Mouse (Mus musculus): Measurements from ENCODE around the gene Mob3b.

Mob3b gene

DNA sequence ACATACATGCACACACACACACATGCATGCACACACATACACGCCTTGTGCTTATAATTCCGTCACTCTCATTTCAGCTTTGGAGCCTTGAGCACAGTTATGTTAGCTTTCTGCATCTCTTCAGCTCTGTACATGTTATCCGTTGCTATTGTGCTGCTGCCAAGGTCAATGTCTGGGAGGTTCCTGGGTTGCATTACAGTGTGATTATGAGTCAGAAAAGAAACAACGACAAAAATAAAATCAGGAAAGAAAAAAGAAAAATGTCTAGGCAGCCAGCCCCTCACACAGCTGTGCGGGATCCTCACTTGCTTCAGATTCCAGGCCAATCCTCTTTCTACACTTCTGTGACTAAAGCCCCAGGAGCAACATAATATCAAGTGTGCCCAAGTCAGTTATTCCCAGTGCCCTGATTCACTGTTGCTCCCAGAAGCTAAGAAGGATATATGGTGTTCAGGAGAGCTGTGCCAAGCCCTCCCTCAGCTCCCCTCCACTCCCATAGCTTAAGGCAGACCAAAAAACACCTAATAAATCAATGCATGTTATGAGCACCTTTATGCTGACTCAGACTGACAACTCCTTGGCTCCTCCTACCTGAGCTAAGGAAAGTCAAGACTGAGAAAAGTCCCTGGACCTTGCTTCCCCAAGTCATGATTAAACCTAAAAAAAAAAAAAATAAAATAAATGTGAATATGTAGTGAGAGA lies 152.1 kb downstream of the Mob3b start:
- DNase-seq (ENCODE audit: low spot score in 2 of 2): no peak

DNA sequence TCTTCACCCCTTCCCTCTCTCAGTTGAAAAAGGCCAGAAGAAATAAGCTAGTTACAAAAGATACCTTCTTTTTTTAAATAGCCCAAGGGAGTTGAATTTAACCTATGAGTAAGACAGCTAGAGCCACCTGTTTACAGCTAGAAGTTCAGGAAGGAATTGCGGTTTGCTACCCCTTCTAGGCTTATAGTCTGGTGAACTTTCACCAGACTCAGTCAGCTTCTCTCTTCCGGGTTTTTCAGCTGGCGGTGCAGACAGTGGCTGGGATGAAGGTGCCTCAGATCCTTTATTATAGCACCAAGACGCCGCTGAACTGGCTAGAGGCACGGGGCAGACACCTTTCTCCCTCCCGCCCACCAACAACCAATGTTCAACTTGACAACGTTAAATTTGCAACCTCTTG lies 152.8 kb downstream of the Mob3b start:
- DNase-seq (ENCODE audit: low spot score in 2 of 2): no peak

DNA sequence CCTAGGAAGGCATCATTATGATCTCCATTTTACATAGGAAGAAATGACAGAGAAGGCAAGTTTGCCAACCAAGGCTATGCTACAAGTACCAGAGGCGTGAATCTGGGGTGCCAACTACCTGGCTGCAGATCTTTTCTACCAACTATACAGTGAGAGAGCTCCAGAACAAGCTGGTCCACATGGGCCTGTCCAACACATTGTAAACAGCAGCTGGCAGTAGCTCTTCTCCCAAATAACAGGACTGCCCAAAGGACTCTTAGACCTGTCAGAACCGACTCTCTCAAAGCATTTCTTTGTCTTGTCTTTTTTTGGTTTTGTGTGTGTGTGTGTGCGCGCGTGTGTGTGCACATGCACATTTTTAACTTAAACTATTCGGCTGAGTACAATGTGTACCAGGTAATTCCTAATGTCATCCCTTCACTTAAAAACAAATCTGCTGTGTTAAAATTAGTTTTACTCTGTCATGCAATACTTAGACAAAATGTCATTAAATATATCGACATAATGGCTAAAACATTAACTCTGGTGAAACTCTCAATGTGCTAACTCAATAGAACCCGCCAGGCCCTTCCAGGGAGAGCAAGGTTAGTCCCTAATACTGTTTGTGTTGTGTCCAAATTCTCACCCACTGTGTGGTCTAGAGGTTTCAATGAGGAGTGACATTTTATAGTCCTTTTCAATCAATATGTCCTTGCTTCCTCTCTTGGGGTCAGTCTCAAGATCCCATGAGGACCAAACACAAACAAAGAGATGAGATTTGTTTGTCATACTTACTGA lies 153.5 kb downstream of the Mob3b start:
- DNase-seq (ENCODE audit: low spot score in 2 of 2): no peak

DNA sequence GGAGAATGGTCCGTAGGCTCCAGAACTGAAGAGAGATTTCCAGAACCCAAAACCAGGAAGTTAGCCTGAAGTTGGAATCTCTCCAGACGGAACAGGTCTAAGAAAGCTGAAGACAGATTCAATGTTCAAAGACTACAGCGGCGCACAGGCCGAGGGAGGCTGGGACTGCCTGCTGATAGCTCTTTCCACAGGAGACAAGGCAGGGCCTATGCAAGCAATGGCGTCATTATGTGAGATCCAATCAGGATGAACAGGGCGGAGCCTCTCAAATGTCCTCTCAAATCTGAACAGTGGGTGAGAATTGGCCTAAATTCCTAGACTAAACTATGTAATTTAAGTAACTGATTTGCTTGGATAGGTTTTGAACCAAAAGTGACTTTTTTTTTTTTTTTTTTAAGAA lies 160.7 kb downstream of the Mob3b start:
- DNase-seq (ENCODE audit: low spot score in 2 of 2): no peak

DNA sequence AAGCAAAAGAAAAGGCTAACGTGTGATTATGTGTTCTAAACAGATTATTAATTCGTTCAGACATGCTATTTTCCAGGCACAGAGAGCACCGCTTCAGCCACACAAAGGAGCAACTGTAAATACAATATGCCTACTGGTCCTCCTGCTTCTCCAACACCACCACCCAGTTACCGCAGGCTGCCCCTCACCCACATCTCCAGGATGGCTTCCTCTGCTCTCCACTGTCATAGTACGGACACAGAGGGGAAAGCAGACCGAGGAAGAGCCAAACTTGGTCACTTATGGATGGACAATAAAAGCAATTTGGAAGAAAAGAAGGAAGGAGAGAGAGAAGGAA lies 163.7 kb downstream of the Mob3b start:
- no peak for DNase-seq (ENCODE audit: low spot score in 2 of 2)

GRCm38 (mm10) chr4:34992866-34993638 lies 164.2 kb downstream of the Mob3b start:
- DNase-seq (ENCODE audit: low spot score in 2 of 2): no peak

GRCm38 (mm10) chr4:34991891-34992865 lies 165.1 kb downstream of the Mob3b start:
- no peak for DNase-seq (ENCODE audit: low spot score in 2 of 2)

- DNase-seq (ENCODE audit: low spot score in 2 of 2): no peak
These were observed 166.2 kb downstream of the Mob3b start for GRCm38 (mm10) chr4:34991116-34991515.

DNA sequence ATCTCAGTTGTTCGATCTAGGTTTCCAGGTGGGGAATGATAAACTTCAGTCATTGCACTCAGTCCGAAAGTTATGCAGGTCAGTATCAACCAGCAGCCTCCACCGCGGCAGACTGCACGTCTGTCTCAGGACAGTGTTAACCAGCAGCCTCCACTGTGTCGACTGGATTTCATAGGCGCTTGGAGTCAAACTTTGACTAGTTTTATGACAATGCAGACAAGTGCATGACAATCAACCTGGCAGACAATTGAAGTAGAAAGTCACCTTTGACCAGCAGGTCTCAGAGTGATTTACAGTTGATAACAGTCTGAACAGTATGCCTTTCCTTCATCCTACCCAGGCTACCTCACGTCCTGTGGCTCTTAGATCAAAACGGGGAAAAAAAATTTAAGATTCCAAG lies 166.6 kb downstream of the Mob3b start:
- no peak for DNase-seq (ENCODE audit: low spot score in 2 of 2)

GRCm38 (mm10) chr4:34987568-34987967 lies 169.7 kb downstream of the Mob3b start:
- DNase-seq (ENCODE audit: low spot score in 2 of 2): no peak

- DNase-seq (ENCODE audit: low spot score in 2 of 2): no peak
These were observed 170.2 kb downstream of the Mob3b start for GRCm38 (mm10) chr4:34987109-34987508.

DNA sequence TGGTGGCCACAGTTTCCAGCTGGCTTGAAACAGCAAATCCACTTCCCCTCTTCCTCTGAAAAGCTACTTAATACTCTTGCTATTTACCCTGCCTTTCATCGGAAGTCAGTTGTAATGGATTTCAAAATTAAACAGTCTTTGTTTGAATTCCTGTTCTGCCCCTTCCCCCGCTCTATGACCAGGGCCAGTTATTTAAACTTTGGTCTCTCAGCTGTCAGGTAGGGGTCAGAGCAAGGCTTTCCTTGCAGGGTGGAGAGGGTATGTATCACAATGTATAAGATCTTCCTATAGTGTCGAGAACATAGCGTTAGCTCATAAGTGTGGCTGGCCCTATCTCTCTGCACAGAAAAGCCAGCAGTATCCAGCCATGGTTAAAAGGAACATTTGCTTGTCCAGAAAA lies 170.6 kb downstream of the Mob3b start:
- no peak for DNase-seq (ENCODE audit: low spot score in 2 of 2)

DNA sequence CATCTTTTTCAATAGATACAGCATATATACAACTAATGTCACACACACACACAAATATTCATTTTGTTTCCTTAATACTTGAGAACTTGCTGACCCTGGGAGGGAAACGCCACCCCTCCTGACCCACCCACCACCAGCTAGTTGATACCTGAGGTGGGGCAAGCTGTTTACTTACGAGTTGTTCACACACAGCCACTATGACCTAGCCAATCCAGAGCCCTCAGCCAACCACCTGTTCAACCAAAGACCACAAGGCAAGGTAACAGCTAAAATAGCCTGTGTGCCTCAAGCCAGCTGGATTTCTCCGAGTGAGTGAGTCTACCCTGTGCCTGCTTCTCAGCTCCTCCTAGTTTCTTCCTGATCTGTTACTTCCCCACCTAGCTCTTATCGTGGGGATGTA lies 172.9 kb downstream of the Mob3b start:
- DNase-seq (ENCODE audit: low spot score in 2 of 2): no peak

GRCm38 (mm10) chr4:34983511-34983910 lies 173.8 kb downstream of the Mob3b start:
- no peak for DNase-seq (ENCODE audit: low spot score in 2 of 2)

DNA sequence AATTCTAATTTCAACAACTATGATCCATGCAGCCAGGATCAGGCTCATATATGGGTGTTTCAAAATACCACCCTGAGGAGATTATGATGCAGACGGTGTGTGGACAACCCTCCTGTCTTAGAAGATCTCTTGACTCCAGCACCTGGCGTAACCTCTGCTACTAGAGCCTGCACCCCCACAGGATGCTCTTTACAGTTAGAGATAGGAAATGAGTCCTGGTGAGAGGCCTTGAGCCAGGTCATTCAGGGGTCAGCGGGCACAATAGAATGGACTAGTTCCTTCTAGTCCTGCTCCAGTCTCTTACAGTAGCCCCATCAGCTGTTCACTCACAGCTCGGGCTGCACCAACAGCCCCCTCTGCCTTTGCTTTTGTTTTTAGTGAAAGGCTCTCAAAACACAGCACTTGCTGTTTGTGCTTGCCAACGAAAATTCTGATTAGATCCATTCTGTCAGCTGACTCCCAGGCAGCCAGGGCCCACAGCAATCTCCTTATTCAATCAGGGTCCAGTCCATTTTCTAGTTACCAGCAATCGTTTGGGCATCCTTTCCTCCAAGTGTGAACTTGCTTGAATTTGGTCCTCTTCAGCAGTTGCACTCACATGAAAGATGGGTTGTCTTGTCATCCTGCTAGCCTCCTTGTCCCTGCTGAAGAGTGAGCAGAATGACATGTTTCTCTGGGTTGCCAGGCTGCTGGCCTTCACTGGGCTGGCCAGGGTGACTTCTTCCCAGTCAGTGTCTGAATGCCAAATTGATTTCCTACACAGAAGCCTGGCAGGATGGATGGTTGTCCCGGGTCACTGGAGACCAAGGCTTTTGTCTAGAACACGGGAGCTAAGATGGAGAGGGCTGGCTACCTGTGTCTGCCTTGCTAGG lies 175.7 kb downstream of the Mob3b start:
- DNase-seq (ENCODE audit: low spot score in 2 of 2): no peak

DNA sequence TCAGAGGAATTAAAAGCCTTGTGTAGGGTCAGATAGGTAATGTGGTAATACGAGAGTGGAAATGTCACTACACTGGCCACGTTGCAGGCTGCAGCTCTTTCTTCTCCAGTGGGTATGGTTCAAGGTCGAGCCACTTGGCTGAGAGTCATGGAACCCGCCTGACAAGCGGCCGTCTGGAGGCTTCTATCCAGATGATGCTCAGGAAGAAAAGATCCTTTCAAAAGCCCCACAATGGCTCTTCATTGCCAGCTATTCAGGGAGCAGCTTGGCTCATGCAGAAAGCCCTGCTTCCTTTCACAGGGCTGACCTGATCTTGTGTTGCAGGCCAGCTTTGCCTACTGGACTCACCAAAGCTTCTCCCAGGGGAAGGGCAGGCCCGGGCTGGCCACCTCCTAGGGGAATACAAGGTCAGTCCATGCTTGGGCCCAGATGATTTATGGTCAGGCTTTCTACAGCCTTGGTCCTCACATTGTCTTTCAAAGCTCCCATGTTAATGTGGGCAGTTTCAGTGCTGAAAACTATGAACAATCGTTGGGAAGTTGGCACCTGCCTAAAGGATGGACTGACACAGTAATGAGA lies 176.7 kb downstream of the Mob3b start:
- no peak for DNase-seq (ENCODE audit: low spot score in 2 of 2)

- DNase-seq (ENCODE audit: low spot score in 2 of 2): no peak
These were observed 180.2 kb downstream of the Mob3b start for GRCm38 (mm10) chr4:34976916-34977702.

DNA sequence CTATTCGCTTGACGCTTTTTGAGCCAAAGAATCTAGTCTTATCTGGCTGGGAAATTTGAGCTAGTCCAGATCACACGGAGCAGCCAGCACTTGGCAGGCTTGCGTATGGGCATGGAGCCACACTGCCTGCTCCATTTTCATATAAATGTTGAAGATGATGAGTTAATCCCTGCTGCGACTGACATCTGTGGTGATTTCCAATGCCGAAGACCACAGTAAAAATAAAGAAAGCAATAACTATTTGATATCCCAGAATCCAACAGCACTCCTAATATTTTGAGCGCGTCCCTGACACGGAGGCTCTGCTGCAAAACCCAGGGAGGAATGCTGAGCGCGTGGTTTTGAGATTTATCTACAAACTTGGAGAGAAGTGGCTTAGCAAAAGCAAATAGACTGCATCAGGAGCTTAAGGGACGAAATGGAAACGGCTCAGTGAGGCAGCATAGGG lies 180.9 kb downstream of the Mob3b start:
- DNase-seq (ENCODE audit: low spot score in 2 of 2): no peak

DNA sequence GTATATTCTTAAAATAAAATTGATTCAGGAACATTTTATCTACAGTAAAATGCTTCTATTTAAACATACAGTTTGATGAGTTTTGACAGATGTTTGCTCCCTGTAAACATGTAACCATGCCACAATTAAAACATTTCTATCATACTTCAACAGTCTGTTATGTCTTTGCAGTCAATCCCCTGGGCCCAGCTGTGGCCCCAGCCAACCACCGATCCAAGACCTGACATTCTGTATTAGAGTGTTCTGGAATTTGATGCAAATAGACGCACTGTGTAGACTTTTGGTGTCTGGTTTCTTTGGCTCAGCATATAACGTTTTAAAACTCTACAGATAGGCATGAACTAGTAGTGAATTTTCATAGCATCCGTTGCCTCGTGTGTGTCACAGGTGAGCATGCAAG lies 182.5 kb downstream of the Mob3b start:
- no peak for DNase-seq (ENCODE audit: low spot score in 2 of 2)

Measured in spleen, postnatal 10 days (tissue).